Mouse (Mus musculus) forelimb bud, embryonic 11.5 days (tissue): ENCODE data around the gene Lonp2.

Source experiments
- DNase-seq: peaks from one replicate; pipeline ENCODE4 v3.0.0-alpha.2; 2012; ENCODE audit warnings: low read depth, low spot score

The Lonp2 gene

DNA sequence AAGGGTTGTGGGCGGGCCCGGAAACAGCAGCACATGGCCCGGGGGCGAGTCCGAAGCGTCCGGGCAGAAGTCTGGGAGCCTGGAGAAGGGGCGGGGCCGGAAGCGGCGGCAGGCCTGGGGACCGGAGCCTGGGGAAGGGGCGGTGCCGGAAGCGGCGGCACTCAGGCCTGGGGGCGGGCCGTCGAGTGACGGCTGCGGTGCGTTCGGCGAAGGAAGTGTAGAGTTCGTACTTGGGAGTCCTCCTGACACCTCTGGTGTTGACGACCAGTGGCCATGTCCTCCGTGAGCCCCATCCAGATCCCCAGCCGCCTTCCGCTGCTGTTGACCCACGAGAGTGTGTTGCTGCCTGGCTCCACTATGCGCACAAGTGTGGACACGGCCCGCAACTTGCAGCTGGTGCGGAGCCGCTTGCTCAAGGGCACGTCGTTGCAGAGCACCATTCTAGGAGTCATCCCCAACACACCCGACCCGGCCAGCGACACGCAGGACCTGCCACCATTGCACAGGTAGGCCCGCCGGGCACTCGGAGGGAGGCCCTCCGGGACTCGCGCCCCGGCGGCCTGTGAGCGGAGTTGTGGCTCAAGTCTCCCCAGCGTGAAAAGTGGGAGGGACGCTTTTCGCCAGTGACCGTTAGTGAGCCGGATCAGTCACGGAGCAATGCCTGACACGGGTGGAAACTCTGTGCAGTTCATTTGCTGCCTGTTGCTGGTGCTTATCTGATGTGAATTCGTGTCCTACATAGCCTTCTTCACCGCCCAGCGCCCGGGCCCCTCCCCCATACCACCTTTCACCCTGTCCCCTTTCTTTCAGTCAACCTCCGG is at the start of gene Lonp2:
Lonp2 (plus strand) TSS at position 133 of the 821 bp plus-strand sequence.
- DNase-seq: peak; percentile 95

- DNase-seq: no peak
Observed at GRCm38 (mm10) chr8:86577547-86577946, 46.3 kb upstream of the Lonp2 start.

GRCm38 (mm10) chr8:86578076-86578475 is 45.8 kb upstream of the Lonp2 start:
- no peak for DNase-seq

- no peak for DNase-seq
Observed at GRCm38 (mm10) chr8:86578693-86579092, 45.1 kb upstream of the Lonp2 start.

- no peak for DNase-seq
Observed at GRCm38 (mm10) chr8:86580458-86580857, 43.4 kb upstream of the Lonp2 start, which contains the start of gene Abcc12. Gene Abcc12, minus strand, starts transcription at chr8:86580686.

- no peak for DNase-seq
Observed at GRCm38 (mm10) chr8:86581921-86582331, 41.9 kb upstream of the Lonp2 start.

DNA sequence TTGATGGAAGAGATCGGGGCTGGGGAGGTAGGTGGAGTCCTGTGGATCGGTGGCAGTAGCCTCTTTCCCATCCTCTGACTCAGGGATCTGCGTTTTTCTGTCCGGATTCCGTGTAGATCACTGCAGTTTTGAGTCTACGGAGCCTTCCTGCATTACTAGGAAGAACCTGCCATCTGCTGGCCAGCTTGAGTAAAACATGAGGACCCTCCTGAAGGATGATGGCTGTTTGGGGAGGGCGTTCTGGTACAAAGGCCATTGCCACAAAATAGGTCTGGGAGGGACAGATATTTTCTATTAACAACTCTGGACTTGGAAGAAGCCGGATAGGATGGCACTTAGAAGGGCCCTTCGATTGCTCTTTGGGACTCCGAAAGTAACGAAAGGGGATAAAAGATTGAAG is 38.7 kb upstream of the Lonp2 start:
- peak; percentile 89 for DNase-seq

DNA sequence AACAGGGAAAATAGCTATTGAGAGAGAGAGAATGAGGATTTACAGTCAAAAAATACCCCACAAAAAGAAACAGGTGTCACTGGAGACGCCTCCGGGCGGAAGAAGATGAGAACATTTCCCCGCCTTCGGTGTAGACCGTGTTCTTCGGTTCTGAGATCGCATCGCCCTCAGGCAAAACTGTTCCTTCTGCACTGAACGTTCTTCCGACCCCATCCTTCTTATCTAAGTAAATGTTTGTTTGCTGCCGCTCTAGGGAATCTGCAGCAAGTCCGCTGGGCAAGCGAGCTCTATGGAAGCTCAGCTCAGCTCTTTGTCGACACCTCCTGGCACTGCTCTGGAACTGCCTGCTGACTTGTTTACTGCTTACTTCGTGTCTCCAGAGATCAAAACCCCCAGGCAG is 38.3 kb upstream of the Lonp2 start:
- peak; percentile 84 for DNase-seq

DNA sequence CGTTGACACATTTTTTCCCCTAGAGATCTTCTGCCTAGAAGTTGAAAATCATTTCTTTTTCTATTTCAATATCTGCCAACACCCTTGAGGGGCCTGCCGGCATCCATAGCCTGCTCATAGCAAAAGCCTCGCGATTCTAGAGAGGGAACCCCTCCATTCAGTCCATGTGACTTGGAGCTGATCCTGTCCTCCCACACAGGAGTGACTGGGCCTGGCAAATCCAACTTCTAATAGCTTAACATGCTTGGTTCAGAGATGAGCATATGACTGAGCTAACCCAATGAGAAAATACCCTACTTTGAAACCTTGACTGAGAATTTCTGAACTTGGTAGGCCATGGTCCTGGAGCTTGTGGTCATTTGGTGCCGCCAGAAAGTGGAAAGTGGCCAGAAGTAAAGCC is 37.8 kb upstream of the Lonp2 start:
- DNase-seq: no peak

DNA sequence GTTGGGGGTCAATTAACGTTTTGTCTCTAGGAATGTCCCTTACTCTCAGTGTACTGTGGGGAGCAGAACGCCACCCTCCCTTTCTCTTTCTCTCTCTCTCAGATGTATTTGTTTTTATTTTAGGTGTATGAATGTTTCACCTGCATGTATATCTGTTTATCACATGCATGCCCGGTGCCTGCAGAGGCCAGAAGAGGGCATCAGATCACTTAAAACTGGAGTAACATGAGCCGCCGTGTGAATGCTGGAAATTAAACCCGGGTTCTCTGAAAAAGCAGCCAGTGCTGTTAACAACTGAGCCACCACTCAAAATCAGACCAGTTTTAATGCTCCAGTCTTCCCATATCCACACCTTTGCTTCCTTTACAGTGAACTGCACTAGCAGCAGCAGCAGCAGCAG is 37.2 kb upstream of the Lonp2 start:
- peak; percentile 20 for DNase-seq

DNA sequence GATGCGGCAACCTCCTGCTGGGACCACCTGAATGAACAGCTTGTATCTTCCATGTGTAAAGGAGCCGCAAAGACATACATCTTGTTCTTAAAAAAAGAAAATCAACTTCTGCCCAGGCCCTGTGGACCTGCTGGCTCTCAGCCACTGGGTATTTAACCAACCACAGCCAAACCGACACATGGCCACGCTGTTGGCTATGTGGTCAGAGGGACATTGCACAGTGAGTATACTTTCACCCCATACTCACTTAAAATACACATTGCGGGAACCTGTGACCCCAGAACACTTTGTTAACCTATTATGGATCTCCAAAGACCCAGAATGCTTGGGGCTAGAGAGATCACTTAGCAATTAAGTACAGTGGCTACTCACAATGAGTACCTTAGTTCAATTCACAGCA is 35.5 kb upstream of the Lonp2 start:
- DNase-seq: no peak

DNA sequence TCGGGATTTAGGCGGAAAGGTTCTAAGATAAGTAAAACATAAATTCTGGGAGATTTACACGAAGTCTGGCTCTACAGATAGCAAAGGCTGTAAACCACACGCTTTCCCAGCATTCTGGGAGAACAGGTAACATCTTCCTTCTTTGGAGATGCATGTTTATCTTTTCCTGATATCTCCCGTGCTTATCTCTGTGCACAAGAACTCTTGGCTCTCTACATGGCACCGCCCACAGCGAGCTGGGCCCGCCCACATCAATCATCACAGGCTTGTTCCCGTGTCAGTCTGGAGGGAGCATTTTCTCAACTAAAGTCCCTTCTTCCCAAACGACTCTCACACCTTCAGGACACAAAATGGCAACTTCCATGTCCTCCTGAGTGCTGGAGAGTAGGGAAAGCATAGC is 30.7 kb upstream of the Lonp2 start:
- DNase-seq: no peak

DNA sequence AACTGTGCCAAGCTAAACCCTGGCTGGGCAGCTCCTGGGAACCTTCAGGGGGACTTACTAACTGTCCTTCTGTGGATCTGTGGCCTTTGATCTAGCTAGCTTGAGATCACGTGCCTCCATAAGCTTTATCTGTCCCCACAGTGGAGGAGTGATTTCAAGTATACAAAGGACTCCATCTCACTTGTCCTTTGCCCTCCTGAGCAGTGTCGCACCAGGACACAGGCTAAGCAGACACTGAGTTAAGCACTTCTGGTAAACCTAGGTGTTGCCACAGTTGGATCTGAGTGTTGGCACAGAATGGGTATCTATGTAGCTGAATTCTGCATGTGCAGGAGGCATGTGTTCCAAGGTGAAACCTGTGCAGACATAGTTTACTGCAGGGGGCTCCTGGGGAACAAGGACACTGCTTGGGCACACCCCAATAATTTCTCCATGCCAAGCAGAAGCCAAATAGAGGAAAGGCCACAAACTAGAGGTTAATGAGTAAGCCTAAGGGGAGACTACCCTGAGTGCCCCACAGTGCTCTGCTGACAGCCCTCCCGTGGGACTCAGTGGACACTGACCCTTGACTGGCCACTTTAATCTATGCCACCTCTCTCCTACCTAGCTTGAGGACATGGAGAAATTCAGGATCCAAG is 29.6 kb upstream of the Lonp2 start:
- DNase-seq: no peak

DNA sequence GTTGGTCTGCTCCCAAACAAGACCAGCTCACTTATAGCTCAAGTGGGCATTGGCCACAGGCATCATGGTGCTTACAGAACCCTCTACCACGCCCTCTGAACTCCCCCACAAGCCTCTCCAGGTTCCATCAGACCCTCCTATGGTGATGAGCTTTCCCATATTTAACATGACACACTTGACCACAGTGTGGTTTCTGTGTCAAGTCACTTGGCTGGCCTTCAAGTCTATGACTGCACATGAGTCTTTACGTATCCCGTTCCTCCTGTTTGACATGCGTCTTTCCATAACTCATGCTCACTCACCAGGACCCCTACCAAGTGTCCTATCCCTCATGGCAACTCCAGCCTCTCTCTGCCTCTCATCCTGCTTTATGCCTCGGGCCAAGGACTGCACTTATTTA is 28.2 kb upstream of the Lonp2 start:
- DNase-seq: no peak

DNA sequence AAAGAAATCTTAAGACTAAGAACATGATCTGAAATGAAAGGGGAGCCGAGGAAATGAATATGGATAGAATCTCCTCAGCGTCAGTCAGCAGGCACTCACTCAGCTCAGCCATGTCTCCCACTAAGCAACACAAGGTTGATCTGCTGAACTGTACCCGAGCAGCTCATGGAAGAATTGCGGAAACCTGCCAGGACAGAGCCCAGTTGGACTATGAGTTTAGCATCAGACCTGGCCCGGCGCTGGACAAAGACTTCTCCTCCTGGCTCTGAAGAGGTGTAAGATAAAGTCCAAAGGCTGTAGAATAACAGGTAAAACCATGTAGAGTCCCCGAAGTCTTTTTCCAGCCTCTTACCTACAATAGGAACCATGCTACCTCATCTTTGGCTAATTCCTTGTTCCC is 26.2 kb upstream of the Lonp2 start:
- no peak for DNase-seq

DNA sequence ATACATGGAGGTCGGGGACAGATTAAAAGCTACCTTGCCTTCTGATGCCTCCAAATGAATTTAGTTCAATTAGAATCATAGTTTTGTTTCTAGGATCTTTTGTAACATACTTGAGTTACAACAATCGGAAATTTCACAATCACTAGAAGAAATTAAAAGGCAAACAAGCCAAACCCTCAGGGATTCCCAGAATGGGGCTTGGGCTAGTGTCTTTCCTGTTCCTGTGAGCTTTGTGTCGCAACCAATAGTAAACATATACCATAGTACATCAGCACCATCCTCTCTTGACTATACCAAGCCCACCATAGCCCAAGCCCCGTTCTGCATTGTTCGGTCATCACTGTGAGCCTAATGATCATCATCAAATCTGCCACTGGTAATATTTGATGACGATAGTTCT is 24.5 kb upstream of the Lonp2 start:
- no peak for DNase-seq

DNA sequence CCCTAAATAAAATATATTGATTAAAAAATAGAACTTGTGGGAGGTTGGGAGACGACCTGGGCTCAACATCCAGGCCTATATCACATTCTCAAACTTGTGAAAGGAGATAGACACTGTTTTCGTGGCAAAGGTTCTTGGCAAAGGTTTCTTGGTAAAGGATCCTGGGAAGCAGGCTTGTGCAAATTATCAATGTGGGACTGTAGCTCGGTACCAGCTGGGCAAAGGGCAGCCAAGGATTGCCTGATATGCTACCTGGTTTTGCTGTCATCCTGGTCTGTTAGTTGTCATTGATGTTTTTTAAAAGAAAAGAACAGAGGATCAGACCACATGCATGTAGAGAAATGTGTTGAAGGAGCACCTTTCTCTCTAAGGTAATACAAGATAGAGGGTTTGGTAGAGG is 23.5 kb upstream of the Lonp2 start:
- DNase-seq: no peak

GRCm38 (mm10) chr8:86603174-86603573 is 20.7 kb upstream of the Lonp2 start:
- no peak for DNase-seq

- no peak for DNase-seq
Observed at GRCm38 (mm10) chr8:86604676-86605075, 19.2 kb upstream of the Lonp2 start.

- no peak for DNase-seq
Observed at GRCm38 (mm10) chr8:86613798-86614197, 10.0 kb upstream of the Lonp2 start.

- DNase-seq: no peak
Observed at GRCm38 (mm10) chr8:86615095-86615769, 8.6 kb upstream of the Lonp2 start.

GRCm38 (mm10) chr8:86617759-86618387 is 6.0 kb upstream of the Lonp2 start:
- no peak for DNase-seq
